Mouse (Mus musculus): ENCODE results near the gene Mtg1.
"Not testable (repeated sequence)": the region's sequence is repeated elsewhere in the genome, so short reads cannot be mapped to it uniquely, and the experiment has no call there.

The Mtg1 gene

DNA sequence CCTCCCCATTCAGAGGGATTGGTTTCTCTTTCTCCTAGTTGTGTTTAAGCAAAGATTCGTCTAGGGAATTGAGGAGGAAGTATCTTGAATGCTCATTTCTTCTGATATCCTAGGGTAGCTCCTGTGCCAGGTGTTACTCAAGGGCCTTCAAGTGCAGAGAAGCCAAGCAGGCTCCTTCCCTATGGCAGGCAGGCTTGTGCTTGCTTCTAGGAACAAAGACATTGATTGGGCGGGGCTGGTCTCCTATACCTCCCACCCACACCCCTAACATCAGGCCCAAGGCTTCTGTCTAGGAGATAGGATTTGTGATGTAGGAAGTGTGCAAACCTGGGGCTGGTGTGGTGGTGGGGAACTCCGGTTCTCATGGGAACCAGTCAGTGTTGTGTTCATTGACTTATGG, 10.4 kb upstream of the Mtg1 start:
- no peak for DNase-seq (ENCODE audit: low read depth, low spot score)

DNA sequence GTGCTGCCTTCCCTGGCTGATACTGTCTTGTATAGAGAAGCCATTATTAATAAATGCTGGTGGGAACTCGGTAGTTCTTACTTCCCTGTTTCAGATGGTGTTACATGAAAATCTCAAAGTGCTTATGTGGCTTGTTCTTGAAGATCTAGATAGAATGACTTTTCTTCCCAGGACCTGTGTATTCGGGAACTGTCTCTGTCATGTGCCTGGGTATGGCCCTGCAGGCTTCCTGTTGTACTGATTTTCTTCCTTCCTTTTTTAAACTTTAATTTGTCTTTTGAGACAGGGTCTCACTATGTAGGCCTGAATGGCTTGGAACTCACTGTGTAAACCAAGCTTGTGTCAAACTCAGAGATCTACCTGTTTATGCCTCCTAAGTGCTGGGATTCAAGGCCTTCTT, 9.5 kb upstream of the Mtg1 start:
- no peak for DNase-seq (ENCODE audit: low read depth, low spot score)

DNA sequence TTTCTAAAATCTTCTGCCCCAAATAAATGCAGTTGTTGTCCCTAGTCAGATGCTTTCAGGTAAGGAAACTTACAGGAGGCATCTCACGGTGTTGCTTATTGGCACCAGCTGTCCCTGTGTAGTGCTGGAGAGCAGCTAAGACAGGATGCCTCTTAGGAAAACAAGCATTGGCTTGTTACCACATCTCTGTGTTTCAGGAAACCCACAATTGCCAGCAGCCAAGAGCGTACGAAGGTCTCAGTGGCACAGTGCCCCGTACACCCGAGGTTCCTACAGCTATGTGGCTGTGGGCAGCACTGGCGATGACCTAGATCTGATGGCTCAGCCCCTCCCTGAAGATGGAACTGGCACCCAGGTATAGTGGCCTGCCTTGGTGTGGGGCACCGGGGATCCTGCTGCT, 5.2 kb upstream of the Mtg1 start:
- DNase-seq (ENCODE audit: low read depth, low spot score) = not testable (repeated sequence)

DNA sequence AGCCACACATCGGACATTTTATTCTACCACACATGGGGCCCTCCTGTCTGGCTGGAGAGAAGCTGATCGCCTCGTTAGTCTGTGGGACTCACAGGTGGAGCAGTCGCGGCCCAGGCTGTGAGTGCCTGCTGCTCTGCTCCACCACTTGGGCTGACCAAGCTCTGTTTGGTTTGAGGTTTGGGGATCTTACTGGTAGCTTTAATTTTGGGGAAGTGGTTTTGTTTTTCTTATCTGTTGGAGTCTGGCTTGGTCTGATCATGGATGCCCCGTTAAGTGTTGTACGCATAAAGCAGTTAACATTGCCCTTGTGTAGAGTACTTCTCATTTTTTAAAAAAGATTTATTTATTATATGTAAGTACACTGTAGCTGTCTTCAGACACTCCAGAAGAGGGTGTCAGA, 3.3 kb upstream of the Mtg1 start:
- DNase-seq (ENCODE audit: low read depth, low spot score) = not testable (repeated sequence)

DNA sequence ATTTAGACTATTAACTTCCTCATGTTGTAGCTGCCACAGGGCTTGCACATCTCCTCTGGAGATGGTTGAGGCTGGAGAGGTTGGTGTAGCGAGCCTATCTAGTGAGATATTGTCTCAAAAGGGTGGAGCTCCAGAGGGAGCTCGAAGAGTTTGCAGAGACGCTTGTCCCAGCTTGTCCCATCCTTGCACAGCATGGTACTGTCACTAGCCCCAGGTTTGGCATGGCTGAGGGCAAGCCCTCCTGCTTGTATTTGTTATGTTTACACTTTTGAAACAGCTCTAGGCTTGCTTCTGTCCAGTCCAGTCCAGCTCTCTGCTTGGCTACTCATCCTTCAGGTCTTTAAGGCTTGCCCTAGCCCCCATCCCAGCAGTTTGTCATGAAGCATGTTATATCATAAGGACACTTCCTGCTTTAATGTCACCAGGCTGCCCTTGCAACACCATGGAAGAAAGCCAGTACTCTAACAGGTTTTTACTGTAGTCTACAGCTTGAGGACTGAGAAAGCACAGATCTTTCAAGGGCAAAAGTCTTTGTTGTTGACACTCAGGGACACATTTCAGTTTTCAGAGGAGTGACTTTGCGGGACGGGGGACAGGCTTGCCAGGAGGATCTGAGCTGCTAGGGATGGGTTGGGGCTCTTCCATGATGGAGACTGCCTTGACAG, 2.1 kb upstream of the Mtg1 start:
- DNase-seq (ENCODE audit: low read depth, low spot score) = no peak

DNA sequence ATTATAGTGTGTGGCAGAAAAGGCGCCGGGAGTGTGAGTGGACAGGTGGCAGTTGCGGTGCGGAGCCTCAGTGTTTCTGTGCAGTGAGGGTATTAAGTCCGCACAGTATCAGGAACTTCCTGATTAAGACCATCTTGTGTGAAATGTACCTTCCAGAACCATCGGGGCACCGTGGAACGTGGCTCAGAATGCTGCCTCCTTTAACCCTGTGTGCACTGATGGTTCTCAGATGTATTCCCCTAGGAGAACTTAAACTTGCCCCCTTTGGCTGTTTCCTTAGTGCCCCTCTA, 602 bp downstream of the Mtg1 start:
- DNase-seq (ENCODE audit: low read depth, low spot score) = no peak

DNA sequence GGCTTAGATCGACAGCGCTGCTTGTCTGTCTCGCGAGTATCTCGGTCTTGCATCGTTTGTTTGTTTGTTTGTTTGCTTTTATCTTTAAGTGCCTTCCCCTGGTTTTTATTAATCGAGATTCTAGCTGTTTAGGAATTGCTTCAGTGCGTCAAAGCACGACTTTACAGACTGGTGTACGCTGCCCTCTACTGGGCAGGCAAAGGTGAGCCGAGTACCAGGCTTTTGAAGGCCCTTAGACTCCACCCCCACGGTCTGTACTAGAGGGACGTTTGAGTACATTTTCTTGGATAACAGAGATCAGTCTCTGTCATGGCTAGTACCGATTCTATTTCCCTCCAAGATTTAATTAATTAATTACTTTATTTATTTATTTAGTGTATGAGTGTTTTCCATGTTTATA, 4.0 kb downstream of the Mtg1 start:
- DNase-seq (ENCODE audit: low read depth, low spot score) = peak; percentile 83

DNA sequence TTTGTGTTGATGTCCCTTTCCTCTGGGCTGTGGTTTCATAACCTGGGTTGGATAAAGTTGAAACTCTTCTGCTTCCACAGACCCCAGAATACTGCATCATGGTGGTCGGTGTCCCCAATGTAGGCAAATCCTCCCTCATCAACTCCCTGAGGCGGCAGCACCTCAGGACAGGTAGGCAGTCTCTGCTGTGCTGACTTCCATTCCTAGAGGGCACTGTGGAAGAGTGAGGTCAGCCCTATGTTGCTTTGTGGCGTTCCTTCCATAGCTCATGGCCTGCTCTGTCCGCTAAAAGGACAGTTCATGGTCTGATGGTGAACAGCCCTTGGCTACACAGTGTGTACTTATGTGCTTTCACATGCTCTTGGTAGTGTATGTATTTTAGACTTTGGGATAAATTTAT, 7.2 kb downstream of the Mtg1 start:
- no peak for DNase-seq (ENCODE audit: low read depth, low spot score)

DNA sequence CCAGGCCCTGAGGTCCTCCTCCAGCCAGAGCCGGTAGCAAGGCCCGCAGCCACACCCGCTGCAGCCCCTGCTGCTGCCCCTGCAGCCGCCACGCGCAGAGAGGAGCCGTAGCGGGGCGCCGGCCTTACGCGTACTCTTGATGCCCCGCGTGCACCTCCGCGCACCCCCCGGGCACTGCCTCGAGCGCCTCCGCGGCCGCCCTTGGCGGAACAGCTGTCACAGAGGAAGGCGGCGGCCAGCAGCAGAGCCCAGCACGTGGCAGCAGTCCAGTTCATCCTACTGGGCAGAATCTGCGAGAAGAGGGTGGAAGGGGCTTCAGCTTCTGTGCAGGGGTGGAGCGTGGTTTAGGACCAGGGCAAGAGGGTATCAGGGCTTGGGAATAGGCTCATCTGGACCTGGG, 16.0 kb downstream of the Mtg1 start:
- DNase-seq (ENCODE audit: low read depth, low spot score) = peak; percentile 77

DNA sequence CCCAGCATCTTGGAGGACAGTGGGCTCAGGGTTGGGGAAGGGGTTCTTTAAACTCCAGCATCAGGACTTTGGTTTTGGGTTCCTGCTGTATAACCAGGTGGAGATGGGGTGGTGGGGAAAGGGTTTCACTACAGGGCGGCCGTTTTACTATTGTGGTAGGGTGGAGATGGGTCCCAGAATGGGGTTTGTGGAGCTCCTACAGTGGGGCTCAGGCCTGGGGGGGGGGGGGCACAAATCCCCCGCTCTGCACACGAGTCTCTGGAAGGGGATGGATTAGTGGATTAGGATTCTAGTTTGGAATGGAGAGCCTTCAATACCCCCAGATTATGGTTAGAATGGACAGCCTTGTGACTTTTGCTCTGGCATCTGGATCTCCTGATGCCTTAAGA, 16.5 kb downstream of the Mtg1 start:
- no peak for DNase-seq (ENCODE audit: low read depth, low spot score)

DNA sequence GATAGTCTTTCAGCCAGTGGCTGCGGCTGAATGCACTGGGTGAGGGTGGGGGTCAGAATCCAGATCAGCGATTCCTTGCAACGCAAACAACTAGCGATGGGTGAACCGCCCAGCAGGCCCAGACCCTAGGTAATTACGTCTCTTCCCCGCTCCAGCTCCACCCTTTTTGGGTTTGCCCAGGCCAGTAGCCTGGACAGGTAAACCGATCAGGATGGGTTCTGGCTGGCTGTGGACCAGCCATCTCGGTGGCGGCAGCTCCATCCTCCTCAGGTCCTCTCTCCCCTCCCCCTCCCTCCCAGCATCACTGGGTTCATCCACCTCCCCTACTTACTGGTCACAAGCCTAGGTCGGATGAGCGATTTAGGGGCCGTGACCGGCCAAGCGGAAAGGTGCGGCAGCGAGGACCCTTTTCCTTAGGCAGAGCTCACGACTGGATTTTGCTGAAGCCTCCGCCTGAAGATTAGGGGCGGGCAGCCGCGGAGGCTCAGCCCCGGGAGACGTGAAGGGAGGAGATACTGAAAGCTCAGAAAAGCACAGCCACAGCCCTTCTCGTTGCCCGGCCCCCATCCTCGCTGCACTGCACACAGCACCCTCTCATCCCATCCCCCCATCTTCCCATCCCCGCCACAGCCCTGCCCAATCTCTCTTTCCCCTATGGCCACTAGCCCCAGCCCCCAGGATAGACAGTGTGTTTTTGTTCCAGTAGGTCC, 17.0 kb downstream of the Mtg1 start, which contains the start of gene Sprn:
Gene Sprn (minus strand): TSS at position 660 of the 710 bp plus-strand sequence.
- DNase-seq (ENCODE audit: low read depth, low spot score) = peak; percentile 94

DNA sequence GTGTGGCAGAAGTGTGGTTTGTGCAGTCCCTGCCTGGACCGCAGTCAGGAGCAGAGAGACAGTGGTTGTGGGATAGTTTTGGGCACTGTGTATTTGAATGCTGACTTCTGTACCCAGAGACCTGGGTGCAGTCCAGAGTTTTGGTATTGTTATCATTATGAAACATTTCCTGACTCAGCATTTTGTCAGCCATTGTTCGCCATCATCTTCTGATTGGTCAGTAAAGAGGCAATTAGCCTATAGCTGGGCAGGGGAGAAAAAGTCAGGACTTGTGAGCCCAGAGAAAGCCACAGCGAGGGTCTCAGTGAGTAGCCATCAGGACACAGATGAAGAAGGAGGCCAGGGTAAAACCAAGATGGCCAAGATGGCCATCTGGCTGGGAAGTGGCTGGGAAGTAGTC, 23.0 kb downstream of the Mtg1 start:
- no peak for DNase-seq (ENCODE audit: low read depth, low spot score)

DNA sequence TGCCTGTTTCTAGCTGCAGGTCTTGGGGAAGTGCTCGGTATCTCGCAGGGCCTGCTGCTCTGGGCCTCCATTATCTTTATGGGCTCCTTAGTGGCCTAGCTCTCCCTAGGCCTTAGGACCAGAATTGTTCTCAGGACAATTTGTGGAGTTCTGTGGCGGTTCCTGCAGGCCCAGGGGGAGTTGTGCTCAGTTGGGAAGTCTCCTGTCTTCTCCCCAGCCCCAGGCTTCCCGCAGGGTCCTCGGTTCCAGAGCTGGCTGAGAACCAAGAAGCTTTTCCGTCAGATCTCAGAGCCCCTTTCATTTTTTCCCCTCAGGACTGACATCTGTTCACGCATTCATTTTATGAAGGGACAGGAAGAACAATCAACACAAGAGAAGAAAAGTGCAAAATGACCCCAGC, 27.3 kb downstream of the Mtg1 start, which contains the start of gene Olfr522:
Gene Olfr522 (minus strand): TSS at position 101 of the 400 bp plus-strand sequence.
- DNase-seq (ENCODE audit: low read depth, low spot score) = no peak

DNA sequence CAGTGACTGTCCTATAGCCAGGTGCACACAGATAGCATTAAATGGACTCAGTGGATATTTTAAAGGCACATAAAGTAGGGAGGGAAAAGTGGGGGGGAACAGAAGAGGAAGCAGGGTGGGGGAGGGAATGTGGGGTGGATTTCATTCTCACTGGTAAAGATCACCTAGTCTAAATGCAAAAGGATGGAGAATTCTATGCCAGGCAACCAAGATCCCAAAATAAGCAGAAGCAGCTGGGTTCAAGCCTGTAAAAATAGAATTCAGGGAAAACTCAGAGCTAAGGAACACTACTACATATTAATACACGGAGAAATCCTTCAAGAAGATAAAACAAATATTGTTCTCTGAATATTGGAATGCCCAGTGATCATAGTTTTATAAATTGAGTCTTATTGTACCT, 30.6 kb downstream of the Mtg1 start:
- peak; percentile 71 for DNase-seq (ENCODE audit: low read depth, low spot score)

DNA sequence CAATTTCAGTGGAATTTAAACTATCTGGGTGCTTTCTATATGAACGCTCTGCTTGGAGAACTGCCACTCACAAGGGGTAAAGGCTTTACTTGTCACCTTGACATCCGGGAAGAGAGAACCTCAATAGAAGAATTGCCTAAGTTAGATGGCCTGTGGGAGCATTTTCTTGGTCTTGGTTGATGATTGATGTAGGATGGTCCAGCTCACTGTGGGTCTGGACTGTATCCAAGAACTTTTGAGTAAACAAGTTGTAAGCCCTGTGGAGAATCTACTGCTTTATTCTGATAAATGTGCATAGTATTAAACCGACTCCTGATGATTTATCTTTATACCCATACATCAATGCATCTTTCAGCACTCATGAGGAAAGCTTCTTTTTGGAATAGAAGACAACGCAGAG, 32.0 kb downstream of the Mtg1 start:
- DNase-seq (ENCODE audit: low read depth, low spot score) = no peak

DNA sequence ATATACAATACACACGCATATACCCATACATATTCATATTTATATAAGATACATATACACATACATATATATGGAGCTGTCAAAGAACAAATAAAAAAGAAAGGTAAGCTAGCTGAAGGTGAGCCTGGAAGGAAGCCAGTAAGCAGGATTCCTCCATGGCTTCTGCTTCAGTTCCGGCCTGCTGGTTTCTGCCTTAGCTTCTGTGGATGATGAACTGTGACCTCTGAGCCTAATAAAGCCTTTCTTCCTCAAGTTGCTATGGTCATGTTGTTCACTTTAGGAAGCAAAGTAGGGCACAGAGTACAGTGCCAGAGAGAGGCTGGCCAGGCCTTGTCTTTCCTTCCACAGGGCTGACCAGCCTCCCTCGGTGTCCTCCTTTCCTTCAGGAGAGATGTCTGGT, 33.5 kb downstream of the Mtg1 start:
- DNase-seq (ENCODE audit: low read depth, low spot score) = no peak

DNA sequence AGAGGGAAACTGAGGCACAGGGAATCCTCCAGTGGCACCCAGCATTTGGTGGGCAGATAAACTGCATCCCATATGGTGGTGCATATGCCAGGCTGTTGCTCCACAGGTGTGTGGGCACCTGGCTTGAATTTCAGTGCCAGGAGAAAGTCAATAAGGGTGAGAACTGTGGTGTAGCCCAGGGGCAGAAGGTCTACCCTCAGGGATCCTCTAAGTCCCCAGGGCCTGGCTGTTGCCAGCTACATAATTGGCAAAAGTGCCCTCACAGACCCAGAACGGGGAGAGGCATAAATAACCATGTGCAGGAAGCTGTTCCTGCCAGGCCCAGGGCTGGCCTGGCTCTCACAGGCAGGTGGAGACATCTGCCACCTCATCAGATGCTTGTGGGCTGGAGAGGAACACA, 35.6 kb downstream of the Mtg1 start, which contains the start of gene Olfr523:
Gene Olfr523 (plus strand): TSS at position 282 of the 400 bp plus-strand sequence.
- DNase-seq (ENCODE audit: low read depth, low spot score) = peak; percentile 79

DNA sequence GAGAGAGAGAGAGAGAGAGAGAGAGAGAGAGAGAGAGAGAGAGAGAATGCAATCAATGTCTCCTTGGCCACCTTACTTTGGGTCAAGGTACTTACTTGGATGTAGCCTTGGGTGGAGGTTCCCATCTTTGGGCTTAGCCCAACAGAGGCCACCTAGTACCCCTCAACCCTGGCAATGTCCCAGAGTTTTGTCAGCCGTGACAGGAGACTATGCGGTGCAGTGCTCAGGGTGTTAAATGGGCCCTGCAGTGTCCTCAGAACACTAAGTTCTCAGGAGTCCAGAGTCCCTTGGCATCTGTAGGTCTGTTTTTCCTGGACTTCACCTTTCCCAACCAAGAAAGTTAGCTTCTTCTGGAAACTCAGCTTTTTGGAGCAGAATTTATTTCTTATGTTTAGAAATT, 41.8 kb downstream of the Mtg1 start:
- DNase-seq (ENCODE audit: low read depth, low spot score) = no peak

DNA sequence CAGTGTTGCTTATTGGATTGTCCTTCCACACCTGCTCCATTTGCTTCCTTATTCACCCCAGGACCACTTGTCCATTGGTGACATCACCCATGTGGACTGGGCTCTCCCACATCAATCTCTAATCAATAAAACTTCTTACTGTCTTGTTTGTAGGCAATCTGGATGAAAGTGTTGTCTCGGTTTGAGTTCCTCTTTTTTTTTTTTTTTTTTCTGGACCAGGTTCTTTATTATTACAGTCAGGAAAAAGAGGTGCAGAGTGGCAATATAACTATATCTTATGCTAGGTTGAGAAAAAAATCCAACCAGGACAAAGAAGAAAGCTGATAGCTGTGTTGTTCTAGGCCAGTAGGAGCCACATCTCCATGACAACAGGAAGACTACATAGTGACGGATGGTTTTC, 43.3 kb downstream of the Mtg1 start:
- DNase-seq (ENCODE audit: low read depth, low spot score) = no peak

DNA sequence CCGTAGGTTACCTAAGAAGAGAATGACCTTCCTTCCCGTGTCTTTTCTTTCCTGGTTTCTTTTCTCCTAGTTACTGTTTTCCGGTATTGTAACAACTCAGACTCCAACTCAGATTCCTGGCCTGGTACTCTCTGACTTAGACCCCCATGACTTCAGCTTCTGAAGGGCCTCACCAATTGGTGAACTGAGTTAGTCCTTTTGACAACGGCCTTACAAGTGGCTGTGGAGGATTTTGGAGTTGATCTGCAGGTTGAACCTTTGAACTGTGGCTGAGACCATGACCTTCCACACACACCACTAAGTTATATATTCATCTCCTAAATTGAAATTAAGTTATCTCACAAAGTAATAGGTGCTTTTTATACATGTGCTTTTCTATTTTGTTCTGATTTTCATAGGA, 46.8 kb downstream of the Mtg1 start:
- DNase-seq (ENCODE audit: low read depth, low spot score) = no peak

DNA sequence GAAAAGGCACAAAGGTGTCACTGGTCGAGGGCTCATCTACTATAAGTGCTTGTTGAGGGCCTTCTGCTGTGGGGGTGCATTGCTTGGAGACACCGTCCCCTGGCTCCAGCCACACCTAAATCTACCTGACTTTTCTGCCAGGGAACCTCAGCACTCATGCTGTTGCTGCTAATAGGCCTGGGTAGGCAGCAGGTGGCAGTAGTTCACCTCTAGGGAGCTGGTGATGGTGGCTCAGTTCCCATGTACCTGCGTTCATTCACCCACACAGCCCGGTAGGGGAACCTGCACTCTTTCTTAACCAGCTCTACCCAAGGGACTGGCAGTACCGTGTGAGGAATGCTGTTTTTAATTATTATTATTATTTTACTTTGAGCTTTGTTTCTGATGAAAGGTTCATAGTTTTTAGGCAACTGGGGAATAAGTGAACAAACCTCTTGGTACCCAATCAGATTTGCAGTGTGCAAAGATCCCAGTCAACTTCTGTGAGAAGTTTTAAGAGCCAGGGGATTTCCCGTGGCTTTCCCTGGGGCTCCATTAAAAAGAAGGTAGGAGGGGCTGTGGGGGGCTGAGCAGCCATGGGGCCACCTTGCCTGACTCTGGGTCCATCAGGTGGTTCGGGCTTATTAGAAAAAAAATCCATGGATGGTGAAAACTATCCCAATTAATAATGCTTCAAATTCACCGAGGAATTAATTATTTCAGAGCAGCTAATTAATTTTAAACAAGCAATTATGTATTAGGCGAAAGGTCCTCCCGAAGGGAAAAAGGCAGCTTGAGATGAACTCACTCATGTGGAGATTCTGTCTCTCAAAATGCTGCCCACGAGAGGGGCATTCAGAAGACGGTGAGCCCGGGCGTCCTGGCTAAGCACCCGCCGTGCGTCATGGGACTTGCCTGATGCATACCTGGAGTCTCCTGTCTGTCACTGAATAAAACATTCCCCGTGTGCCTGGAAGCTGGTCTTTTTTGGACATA, 49.6 kb downstream of the Mtg1 start:
- peak; percentile 72 for DNase-seq (ENCODE audit: low read depth, low spot score)

DNA sequence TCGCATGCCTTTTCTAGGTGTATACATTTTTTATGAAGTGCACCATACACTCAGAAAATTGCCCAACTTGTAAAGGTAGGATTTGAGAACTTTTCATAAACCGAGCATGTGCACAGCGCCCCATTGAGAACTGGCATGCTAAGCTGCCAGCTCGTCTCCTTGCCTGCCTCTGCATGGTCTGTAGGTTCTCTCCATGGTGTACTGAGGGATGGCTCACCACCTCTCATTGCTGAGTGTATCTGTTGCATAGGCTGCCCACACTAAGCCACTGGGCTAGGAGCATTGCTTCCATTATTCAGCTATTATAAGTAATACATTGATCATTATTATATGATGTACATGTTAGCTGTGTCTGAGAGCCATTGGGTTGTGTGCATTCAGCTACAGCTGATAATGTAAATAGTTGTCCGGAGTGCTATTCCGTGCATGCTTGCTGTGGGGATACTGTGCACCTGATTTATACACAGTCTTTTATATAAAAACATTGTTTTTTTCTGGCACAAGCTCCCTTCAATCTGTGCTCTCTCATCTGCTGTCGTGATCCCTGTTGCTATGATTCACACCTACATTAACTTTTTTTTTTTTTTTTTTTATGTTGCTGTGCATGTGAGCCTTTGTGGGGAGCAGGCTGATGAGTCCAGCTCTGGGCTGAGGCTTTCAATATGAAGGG, 50.5 kb downstream of the Mtg1 start:
- peak; percentile 52 for DNase-seq (ENCODE audit: low read depth, low spot score)
